In genomic region chr5:108629634-108630483, GRCm38 (mm10) we compare ENCODE assay signal across 7 mouse cellular contexts. TPM values are rescaled to one million over a fixed set of nuclear protein-coding genes. Genes with fewer than 3 reads are reported as not detected.
A peak's percentile ranks its signal among the peaks of the same experiment; 100 is the strongest.
DNase-seq lines count a peak whose midpoint lies in the region; ATAC-seq lines count a peak whose summit lies in the region.

Gene Gak (minus strand): TSS chr5:108629755.
Gene Tmem175 (plus strand): TSS chr5:108629770.

- H3K9me3 ChIP-seq in embryonic facial prominence, embryonic 11.5 days (replicated peaks; ENCODE audit: control insufficient read depth, low read length) = no peaks in the 10 kb centered on the region
- H3K9me3 ChIP-seq in limb, embryonic 10.5 days (replicated peaks) = no peaks in the 10 kb centered on the region
- H3K9me3 ChIP-seq in midbrain, embryonic 13.5 days = no peaks in the 10 kb centered on the region

- H3K9ac ChIP-seq in embryonic facial prominence, embryonic 11.5 days (replicated peaks; ENCODE audit: low read length) = peak within 1 kb of the TSS; percentile 96
- peak within 1 kb of the TSS; percentile 95 for H3K9ac ChIP-seq in midbrain, embryonic 13.5 days (replicated peaks)

- H3K4me2 ChIP-seq in embryonic facial prominence, embryonic 11.5 days (ENCODE audit: low read depth, low read length) = peak within 1 kb of the TSS; percentile 85
- H3K4me2 ChIP-seq in midbrain, embryonic 13.5 days (replicated peaks) = peak within 1 kb of the TSS; percentile 96

- H3K36me3 ChIP-seq in embryonic facial prominence, embryonic 11.5 days (replicated peaks; ENCODE audit: control insufficient read depth, insufficient read depth, low read depth, low read length) = no peaks in the 10 kb centered on the region
- no peaks in the 10 kb centered on the region for H3K36me3 ChIP-seq in limb, embryonic 10.5 days
- no peaks in the 10 kb centered on the region for H3K36me3 ChIP-seq in midbrain, embryonic 13.5 days

- no peaks in the 10 kb centered on the region for H3K4me1 ChIP-seq in embryonic facial prominence, embryonic 11.5 days (ENCODE audit: control insufficient read depth, insufficient read depth, low read length)
- H3K4me1 ChIP-seq in limb, embryonic 10.5 days = peaks cover 18% of the 10 kb centered on the region
- peaks cover 32% of the 10 kb centered on the region for H3K4me1 ChIP-seq in midbrain, embryonic 13.5 days (replicated peaks)

- DNase-seq in adrenal gland, postnatal 14 days = peak; percentile 95
- peak; percentile 96 for DNase-seq in embryonic facial prominence, embryonic 11.5 days (ENCODE audit: low spot score)
- DNase-seq in kidney, adult 11 months = peak; percentile 91
- DNase-seq in limb, embryonic 10.5 days (ENCODE audit: low spot score) = peak; percentile 94
- peak; percentile 88 for DNase-seq in spleen, adult 12 weeks (ENCODE audit: low spot score)

- under 1% methylated on average over 58 of the region's 58 CpGs for WGBS in embryonic facial prominence, embryonic 11.5 days
- WGBS in limb, embryonic 10.5 days = under 1% methylated on average over 58 of the region's 58 CpGs
- WGBS in midbrain, embryonic 13.5 days = under 1% methylated on average over 58 of the region's 58 CpGs

- peak within 1 kb of the TSS; percentile 78 for H3K27ac ChIP-seq in embryonic facial prominence, embryonic 11.5 days (replicated peaks; ENCODE audit: low read depth, low read length)
- H3K27ac ChIP-seq in limb, embryonic 10.5 days = peak within 1 kb of the TSS; percentile 93
- H3K27ac ChIP-seq in midbrain, embryonic 13.5 days = peak within 1 kb of the TSS; percentile 87

- peak within 1 kb of the TSS; percentile 86 for H3K4me3 ChIP-seq in embryonic facial prominence, embryonic 11.5 days (ENCODE audit: low read depth, low read length)
- H3K4me3 ChIP-seq in limb, embryonic 10.5 days = peak within 1 kb of the TSS; percentile 96
- peak within 1 kb of the TSS; percentile 83 for H3K4me3 ChIP-seq in midbrain, embryonic 13.5 days (replicated peaks)

- peak; percentile 97 for ATAC-seq in embryonic facial prominence, embryonic 11.5 days (replicated peaks; ENCODE audit: insufficient number of reproducible peaks, low FRiP score, low TSS enrichment, low read depth)
- ATAC-seq in granulocyte monocyte progenitor cell, adult 5-6 weeks (replicated peaks; ENCODE audit: poor library complexity, severe bottlenecking) = peak; percentile 91
- ATAC-seq in midbrain, embryonic 13.5 days = peak; percentile 98

- no peaks in the 10 kb centered on the region for H3K27me3 ChIP-seq in embryonic facial prominence, embryonic 11.5 days (ENCODE audit: control insufficient read depth, insufficient read depth, low read length)
- no peaks in the 10 kb centered on the region for H3K27me3 ChIP-seq in limb, embryonic 10.5 days (ENCODE audit: low read depth, poor library complexity, severe bottlenecking)
- no peaks in the 10 kb centered on the region for H3K27me3 ChIP-seq in midbrain, embryonic 13.5 days

RNA-seq across cellular contexts. Expression of gene Gak, which starts in this region (rescaled TPM):
- 73.1 and 74.9 TPM in 2 replicates for total RNA-seq in adrenal gland, postnatal 14 days (2021)
- 45.5 and 46.7 TPM in 2 replicates for polyA plus RNA-seq in embryonic facial prominence, embryonic 11.5 days (2014; fragmentation: Nextera tagmentation; extraction: Ambion mirVana)
- total RNA-seq in granulocyte monocyte progenitor cell, adult 5-6 weeks (2014; fragmentation: Nextera tagmentation) = 78.7 and 82.2 TPM in 2 replicates
- 91.8 and 111 TPM in 2 replicates for total RNA-seq in granulocyte monocyte progenitor cell, adult 5-6 weeks (2017)
- polyA plus RNA-seq in limb, embryonic 10.5 days (2016; fragmentation: Nextera tagmentation; extraction: Ambion mirVana) = 56.1 and 62.0 TPM in 2 replicates
- polyA plus RNA-seq in midbrain, embryonic 13.5 days (2015; fragmentation: Nextera tagmentation; extraction: Ambion mirVana) = 50.3 and 51.7 TPM in 2 replicates

RNA-seq across cellular contexts. Expression of gene Tmem175, which starts in this region (rescaled TPM):
- 19.5 and 22.3 TPM in 2 replicates for total RNA-seq in adrenal gland, postnatal 14 days (2021)
- 21.0 and 21.9 TPM in 2 replicates for polyA plus RNA-seq in embryonic facial prominence, embryonic 11.5 days (2014; fragmentation: Nextera tagmentation; extraction: Ambion mirVana)
- 24.4 and 29.3 TPM in 2 replicates for total RNA-seq in granulocyte monocyte progenitor cell, adult 5-6 weeks (2014; fragmentation: Nextera tagmentation)
- 11.0 and 17.6 TPM in 2 replicates for total RNA-seq in granulocyte monocyte progenitor cell, adult 5-6 weeks (2017)
- 12.3 and 15.7 TPM in 2 replicates for polyA plus RNA-seq in limb, embryonic 10.5 days (2016; fragmentation: Nextera tagmentation; extraction: Ambion mirVana)
- 23.7 and 23.8 TPM in 2 replicates for polyA plus RNA-seq in midbrain, embryonic 13.5 days (2015; fragmentation: Nextera tagmentation; extraction: Ambion mirVana)

Comparison
In these comparisons a context has a peak if more than half of its experiments do, and no peak if none do; other contexts are left out.
1. Peak in every context shown above with its lines: DNase-seq, ATAC-seq, H3K4me3 ChIP-seq and H3K27ac ChIP-seq.